Mouse (Mus musculus) gastrocnemius, postnatal 14 days (tissue): ENCODE measurements at regions not wholly inside any gene's neighbourhood (a gene's known extent, or its start where the extent isn't known, plus 50 kb on each side); places are given as distances from the start of the nearest gene placed in this dataset.

Experiments used
- DNase-seq: peaks from one replicate; pipeline ENCODE4 v3.0.0; 2021; ENCODE audit warnings: mixed read lengths
- intact Hi-C: fragments of 180-260 bp; cut with DNase I; formaldehyde crosslinking; loops from one replicate; pipeline ENCODE4 v1.15.1; 2025; ENCODE audit warnings: low total_unique reads

DNA sequence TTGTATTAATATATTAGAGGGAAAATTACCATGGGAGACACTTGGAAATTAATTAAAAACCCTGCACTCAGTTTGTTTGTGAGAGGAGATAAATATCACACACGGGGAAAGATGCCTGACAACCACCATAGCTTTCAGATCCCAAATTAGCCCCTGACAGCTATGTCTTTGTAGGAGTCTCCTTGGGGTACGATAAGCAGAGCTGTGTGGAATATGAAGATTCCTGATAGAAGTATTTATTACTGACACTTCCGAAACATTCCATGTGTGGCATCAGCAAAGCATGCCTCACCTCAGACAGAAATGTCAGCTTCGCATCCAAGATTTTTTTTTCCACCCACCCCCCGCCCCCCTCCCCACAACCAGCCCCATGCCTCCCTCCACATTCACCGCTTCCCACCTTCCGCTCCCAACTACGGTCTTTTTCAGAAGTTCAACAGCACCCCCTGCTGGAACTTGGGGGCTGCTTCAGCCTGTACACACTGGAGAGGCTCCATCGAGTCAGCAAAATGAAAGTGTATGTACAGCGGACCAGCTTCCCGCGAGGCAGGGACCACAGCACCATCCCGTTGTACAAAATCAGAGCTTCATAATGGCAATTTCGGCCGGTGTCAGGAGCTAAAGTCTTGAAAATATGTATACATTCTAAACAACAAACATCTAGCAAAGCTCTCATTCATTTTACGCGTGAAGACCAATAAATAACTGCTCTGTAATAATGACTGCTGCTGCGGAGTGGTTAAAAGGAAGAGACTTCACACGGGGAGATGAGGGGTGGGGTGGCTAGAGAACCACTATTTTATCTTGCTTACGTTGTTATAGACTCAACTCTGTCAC, 66.7 kb downstream of the Rwdd3 start:
- intact Hi-C loops: no loop called here
- DNase-seq: peak; percentile 58

DNA sequence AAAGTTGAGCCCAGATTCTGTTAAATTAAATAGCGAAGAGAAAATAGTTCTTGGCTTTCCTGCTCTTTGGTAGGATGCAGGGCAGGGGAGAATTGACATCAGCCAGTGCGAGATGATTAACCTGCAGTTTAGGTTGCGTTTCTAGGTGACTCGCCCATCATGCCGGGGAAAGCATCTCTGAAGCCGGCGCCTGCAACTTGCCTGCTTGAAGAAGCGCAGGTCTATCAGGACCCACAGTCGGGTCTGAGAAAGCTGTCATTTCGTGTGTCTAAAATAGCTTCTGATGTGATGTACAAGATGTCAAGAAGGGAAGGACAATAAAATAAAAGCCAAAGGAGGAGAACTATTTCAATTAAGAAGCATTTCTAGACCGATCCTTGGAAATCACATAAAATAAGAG, 68.6 kb downstream of the Rwdd3 start:
- DNase-seq: no peak
- intact Hi-C loops: no loop called here

DNA sequence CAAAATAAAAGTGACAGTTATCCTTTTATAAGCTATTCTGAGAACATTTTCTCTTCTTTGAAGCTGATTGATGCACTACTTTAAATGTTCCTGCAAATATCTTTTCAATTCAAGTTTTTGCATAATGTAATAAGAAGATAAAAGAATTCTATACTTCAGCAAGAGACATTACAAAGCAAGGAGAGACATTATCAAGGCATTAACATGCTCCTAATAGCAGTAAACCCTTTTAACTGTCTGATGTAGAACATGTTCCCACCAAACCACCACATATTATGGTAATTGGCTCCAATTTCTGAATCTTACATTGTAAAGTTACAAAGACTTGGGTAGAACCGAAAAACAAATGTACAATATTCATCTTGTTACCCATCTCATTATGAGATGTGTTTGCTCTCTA, 69.4 kb downstream of the Rwdd3 start:
- DNase-seq: no peak
- intact Hi-C loops: no loop called here

DNA sequence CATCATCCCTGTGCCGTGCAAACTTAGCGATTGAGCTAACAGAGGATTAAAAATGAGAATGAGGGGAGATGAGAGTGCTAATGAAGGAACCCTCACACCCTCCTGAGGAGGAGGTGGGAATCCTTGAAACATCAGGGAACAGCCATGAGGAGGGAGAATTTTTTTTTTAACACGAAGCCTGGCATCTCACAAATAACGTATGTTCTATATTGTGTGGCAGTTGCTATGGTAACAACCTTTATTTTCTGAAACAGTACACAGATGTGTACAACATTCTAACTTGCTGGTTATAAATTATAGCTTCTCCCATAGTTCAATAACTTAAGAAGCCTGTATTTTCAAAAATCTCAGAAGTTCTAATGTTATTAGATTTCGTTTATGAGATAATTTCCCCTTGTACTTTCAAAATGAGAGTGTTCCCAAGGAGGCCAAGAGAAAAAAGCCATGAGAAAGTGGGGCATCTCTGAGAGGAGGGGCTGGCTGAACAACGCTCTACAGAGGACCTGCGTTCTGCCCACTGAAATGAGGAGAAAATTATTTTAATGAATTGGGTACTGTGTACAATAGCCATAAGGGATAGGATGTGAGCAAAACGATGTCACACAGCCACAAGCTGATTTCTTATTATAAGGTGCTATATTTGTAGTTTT, 71.2 kb downstream of the Rwdd3 start:
- intact Hi-C loops: no loop called here
- no peak for DNase-seq

DNA sequence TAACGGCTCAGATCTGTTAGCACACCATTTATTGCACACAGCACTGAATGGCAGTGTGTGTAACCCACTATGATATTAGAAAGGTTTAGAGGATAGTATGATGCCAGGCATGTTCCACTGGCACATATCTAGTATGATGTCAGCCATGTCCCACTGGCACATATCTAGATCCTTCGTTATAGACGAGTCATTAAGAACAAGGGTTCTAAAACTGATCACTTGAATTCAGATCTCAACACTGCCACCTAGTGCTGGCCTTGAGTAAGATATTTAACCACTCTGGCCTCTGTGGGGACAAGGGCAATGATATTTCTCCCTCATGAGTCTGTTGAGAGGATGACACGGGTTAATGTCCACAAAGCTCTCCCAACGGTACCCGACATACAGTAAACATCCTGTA, 78.0 kb downstream of the Rwdd3 start:
- no peak for DNase-seq
- intact Hi-C loops: no loop called here

DNA sequence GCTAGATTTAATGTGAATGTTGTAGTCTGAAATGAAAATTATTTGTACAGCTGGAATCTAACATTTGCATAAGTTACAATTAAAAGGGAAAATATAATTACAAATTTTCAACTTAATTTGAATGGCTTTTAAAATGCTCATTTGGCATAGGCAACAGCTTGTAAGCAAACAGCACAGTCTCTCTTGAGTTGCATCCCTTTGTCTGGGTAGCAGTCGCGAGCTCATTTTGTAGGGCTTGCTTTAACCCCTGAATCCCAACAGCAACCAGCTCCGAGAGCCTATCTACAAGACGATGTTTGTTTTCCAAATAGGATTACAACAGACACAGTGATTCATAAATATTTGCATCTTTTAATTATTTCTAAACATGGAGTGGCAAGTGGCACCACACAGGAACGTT, 82.8 kb downstream of the Rwdd3 start:
- no peak for DNase-seq
- intact Hi-C loops: no loop called here

DNA sequence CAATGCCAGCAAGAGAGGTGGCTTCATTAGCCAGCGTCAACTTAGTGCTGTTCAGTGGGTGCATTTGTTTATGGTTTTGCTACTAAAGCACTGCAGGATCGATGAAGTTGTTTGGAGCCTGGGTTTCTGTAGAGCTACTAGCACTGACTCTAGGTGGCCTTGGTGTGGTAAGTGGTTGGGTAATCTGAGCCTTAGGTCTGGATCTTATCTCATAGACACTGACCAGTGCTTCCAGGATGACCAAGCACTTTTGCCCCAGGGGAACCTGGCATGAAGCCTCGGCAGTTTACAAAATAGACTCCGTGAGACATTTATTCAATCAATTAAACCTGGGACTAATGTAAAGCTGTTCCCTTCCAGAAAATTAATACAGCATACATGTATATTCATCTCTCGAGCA, 102.8 kb downstream of the Rwdd3 start:
- no peak for DNase-seq
- intact Hi-C loops: no loop called here

DNA sequence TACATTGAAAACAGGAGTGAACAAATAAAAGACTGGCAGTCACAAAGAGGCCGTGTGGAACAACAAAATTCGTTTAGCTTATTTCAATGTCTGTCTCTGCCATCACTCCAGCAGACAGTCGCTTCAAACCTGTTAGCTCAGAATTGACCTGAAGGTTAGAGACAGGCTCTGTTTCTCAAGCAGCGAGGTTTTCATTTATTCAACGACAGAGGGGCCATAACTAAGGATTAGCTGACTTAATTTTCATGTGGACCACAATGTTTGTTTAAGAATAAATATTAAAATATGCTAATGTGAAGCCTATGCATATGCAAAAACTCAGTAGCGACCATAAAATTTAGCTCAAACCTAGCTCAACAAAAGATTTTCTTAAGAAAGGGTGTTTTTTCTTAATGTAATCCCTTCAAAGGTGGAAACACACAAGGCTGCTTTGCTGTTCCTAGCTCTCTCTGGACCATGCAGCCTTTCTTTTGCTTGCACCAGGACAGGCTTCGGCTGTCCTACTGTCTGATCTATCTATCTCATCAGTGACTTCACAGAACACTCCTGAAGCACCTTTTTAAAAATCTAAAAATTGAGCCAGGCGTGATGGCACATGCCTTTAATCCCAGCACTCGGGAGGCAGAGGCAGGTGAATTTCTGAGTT, 135.5 kb downstream of the Rwdd3 start:
- no peak for DNase-seq
- intact Hi-C loops: no loop called here

DNA sequence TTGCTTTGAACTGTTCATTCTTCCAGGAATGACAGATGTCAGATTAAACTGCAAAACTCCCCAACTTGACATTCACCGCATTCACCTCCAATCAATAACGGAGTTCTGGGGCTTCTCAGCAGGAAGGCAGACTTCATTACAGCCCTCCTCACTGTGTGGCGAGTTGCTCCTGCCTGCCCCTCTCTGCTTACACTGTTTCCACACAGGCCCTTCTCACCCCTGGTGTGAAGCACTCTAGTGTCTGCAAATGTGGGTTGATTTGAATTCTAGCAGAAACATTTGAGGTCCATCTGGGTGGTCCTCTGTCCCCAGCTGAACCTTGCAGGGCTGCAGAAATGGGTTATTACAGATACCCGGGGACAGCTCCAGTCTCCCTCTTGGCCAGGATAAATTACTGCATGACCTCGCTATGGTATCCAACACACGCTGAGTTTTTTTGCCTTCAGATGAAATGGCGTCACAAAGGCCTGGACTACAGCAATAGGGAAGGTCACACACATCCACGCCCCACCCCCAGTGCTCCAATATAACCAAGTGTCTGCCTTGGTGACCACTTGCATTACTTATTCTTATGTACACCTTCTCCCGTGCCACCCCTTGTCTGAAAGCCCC, 145.8 kb downstream of the Rwdd3 start:
- intact Hi-C loops: no loop called here

DNA sequence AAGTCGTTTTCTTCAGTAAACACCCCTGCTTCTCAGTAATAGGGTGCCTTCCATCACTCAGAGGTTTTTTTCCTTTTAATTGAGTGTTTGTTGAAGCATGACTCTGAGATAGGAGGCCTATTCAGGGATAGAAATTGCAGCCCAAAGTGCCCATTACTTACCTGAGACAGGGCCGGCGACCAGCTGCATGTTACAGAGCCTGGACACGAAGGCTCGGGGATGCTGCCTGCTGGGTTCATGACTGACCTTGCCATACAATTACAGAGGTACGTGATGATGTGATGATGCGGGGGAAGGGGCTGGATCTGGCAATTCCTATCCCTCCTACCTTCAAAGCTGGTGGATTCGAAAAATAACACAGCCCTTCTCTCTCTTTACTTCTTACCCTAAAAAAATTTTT, 146.7 kb downstream of the Rwdd3 start:
- DNase-seq: no peak
- intact Hi-C loops: no loop called here

More for the DNA sequence above, 145.8 kb downstream of the Rwdd3 start:
- DNase-seq: no peak

DNA sequence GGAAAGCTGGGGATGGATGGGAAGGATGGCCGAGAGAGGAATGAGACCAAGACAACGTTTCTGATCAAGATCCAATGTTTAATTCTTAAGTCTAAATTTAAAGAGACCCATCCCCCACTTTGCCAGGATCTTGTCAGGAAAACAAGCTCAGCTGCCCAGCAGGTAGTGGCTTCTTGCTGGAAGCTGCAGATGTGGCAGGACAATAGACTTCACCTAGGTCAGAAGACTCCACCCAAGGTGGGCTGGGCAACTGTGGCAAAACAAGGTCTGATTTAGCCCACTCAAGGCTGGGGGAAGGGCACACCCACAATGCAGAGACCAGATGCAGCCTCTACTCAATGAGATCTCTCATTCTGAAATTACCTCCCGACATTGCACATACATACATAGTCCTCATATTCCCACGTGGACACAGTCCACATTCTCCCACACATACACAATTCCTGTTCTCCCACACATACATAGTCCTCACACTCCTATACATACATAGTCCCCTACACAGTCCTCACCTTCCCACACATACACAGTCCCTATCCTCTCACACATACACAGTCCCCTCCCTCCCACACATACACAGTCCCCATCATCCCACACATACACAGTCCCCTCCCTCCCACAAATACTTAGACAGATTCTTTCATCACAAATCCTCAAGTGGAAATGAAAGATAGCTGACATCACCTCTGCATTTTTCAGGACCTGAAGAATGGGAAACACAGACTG, 150.2 kb downstream of the Rwdd3 start:
- intact Hi-C loops: no loop called here
- no peak for DNase-seq

DNA sequence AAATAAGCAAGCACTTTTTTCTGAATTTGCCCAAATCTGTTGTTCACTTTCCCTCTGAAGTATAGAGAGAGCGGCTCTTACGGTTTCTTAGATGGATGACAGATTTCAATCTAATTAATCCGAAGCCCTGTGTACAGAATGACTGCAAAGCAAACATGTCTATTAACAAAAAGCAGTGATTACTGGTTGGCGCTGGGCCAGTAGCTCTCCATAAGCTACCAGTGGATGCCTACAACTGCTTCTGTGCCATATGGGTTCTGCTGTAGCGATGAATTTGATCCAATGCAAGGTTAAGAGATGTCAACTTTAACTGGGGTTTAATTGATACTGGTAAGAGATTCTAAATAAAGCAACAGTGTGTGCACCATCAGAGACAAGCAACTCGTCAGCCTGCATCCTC, 162.3 kb downstream of the Rwdd3 start:
- no peak for DNase-seq
- intact Hi-C loops: no loop called here

DNA sequence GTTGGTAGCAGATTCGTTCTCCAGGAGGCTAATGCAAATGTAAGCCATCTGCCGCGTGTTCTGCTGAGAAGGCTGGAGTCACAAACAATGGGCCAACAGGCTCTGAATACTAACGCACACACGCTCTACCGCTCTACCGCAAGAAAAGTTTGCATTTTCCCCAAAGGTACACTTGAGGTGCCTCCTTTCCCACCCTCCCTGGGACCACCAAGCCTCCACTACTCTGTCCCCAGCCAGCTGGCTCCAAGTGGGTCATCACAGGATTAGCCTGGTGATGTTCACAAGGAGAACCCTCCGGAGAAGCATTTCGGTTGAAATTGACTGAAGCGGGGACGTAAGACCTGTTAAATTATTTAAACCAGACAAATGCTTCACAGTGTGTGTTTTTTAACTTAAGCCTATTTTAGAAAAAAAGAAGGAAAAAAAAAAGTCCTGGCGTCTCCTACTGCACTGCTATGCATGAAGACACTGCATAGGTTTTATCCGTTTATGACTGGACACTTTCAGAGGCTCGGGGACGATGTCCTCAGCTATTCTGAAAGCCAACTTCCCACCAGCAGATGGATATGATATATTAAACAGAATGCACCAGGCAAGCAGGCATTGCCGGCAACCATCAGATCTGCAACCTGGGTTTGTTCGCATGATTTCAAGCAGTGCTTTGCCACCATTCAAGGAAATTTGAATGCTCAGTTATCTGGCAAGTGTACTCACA, 187.8 kb downstream of the Rwdd3 start:
- intact Hi-C loops: no loop called here
- no peak for DNase-seq

DNA sequence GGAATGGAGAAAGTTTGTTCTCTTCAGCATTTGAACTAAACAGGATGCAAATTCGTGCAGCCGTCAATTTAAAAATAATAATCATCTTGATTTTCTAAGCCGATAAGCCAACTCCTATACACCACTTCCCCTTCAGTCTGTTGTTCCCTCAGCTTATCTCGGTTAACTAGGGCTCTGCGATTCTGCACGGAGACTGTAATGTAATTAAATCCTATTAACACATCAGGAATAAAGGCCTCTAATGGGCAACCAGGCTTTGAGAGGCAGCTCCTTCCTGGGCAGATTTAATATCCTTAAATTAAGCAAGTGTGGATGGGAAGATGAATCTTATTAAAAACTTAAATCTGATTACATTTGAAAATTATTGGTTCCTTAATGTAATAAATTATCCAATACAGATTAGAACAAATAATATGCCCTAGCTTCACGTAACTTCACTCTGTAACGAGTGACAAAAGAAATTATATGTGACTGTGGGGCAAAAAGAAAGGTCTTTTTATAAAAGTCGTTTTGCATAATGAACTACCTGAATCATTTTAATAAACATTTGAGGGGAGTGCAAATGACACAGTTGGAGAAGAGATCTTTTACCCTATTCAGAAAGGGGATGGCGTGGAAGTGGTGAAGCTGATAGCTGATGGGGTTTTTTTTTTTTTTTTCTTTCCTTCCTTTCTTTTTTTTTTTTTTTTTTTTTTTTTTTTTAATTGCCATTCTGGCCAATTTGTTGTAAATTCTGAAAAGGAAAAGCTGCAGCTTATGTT, 188.5 kb downstream of the Rwdd3 start:
- no peak for DNase-seq
- intact Hi-C loops: no loop called here

DNA sequence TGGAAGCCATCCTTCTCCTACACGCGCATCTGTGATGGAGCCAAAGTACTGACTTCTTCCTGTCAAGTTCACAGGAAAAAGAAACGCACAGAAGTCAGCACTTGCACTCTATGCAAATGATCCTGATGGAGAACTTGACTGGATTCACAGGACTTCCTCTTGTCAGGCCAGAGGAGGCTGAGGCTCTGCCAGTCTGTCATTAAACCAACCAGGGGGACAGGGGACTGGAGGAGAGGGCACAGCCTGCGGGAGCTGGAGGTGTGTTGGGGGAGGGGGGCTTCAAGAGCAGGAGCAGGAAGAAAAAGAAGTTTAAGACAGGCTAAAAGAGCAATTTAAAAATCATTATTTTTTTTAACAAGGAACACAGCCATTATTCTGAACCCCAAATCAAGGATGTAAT, 189.3 kb downstream of the Rwdd3 start:
- intact Hi-C loops: no loop called here
- DNase-seq: no peak

DNA sequence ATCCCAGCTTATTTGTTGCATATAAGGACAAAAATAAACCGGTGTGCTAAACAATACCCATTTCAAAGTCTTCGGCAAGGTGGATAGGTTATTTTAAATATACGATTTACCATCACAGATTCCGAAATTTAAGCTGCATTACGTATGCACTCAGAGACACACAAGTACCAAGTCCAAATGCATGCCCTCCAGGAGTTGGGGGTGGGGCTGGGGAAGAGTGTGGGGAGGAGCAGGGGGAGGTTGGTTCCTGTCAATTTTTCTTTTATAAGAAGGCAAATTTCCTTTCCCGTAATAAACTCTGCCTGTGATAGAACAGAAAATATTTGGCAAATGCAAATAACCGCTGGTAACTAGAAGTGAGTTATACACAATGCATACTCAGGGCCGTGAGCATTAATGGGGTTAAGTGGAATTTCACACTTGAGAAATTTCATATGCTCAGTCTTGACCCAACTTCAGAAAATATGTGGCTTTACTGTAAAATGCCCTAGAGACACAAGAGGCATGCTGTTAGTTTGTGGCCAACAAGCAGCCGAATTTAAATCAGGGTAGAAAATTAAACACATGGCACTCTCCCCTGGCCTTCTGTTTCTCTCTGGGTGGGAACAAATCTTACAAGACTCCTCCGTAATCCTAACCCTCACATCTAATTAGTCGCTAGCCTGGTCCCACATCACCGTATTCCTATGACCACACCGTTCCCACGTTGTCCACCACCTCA, 200.6 kb downstream of the Rwdd3 start:
- no peak for DNase-seq

DNA sequence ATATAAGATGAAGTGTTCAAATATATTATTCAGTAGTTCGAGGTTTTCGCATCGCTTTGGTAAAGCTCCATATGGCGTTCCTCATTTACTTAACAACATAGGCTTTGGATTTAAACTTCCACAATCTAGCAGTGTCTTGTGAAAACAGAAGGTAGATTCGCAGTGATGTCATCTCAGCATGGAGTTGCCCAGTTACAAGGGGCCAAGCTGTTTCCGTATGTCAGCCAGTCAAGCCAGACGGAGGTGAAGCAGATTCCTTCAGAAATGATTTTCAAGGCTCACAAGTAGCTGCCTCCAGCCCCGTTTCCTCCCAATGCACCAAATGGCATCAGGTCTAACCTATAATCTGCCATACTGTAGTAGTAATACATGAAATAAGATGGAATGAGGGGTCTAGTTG, 224.6 kb downstream of the Rwdd3 start:
- intact Hi-C loops: no loop called here
- DNase-seq: no peak

More for the DNA sequence above, 200.6 kb downstream of the Rwdd3 start:
- intact Hi-C loops: no loop called here

DNA sequence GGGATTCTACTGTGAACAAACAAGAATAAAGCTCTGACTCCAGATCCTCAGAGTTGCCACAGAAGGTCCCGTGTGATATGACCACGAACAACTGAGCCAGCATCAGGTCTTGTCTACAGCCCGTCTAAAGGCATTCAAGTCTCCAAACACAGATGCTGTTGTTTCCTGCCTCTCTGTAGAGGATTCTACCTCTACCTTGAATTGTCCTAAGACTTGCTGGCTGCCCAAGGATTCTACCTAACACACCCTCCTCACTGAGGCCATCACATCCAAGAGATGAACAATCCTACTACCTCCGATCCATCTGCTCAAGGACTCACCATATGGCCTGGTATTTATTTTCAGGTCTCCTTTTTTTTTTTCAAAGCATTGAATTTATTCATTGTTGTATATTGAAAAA, 237.1 kb downstream of the Rwdd3 start:
- no peak for DNase-seq
- intact Hi-C loops: no loop called here
